8 mouse cellular contexts compared by ENCODE assay signal in the genomic region with DNA sequence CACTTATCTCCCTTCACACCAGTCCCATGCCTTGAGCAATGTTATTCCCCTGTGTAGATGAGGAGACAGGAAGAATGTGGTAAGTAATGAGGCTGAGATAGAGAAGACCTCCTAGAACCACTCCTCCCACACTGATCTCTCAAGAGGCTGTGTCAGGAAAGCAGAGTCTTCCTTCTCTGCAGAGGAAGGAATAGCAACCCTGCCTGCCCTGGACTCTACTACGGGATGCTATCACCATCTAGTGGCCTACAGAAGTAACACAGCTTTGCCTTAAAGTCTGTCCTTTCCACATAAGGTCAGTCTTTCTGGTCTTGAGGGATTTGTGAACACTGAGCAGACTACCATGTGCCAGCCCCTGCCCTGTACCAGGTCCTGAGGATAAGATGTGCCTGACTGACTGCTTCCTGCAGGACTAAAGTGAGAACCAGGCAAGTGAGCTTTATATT. TPM values are rescaled to one million over a fixed set of nuclear protein-coding genes. Genes with fewer than 3 reads are reported as not detected.
DNase-seq lines count a peak whose midpoint lies in the region; ATAC-seq lines count a peak whose summit lies in the region.

No protein-coding gene starts in this region.

- H3K27me3 ChIP-seq in embryonic facial prominence, embryonic 13.5 days = no peaks in the 10 kb centered on the region
- H3K27me3 ChIP-seq in limb, embryonic 12.5 days = peaks cover 12% of the 10 kb centered on the region
- H3K27me3 ChIP-seq in midbrain, embryonic 13.5 days = no peaks in the 10 kb centered on the region

- no peak overlapping the region for H3K4me2 ChIP-seq in embryonic facial prominence, embryonic 13.5 days
- no peak overlapping the region for H3K4me2 ChIP-seq in limb, embryonic 12.5 days
- H3K4me2 ChIP-seq in midbrain, embryonic 13.5 days (replicated peaks) = no peak overlapping the region

- no peak overlapping the region for H3K4me3 ChIP-seq in embryonic facial prominence, embryonic 13.5 days
- no peak overlapping the region for H3K4me3 ChIP-seq in limb, embryonic 12.5 days (replicated peaks)
- H3K4me3 ChIP-seq in midbrain, embryonic 13.5 days (replicated peaks) = no peak overlapping the region

- DNase-seq in B cell, adult 2 months = peak; percentile 61 to 68
- DNase-seq in adrenal gland, postnatal 25 days = peak; percentile 21
- peak; percentile 51 to 68 for DNase-seq in heart, adult 9 months (ENCODE audit: low spot score in 2 of 2)
- peak; percentile 34 to 60 for DNase-seq in kidney, adult 8-10 months
- peak; percentile 74 for DNase-seq in skeletal muscle tissue, adult 2 months (ENCODE audit: low read depth, low spot score)

- 3% methylated on average over 1 of the region's 1 CpGs for WGBS in embryonic facial prominence, embryonic 13.5 days
- 4% methylated on average over 1 of the region's 1 CpGs for WGBS in limb, embryonic 12.5 days
- WGBS in midbrain, embryonic 13.5 days = 4% methylated on average over 1 of the region's 1 CpGs

- H3K9me3 ChIP-seq in embryonic facial prominence, embryonic 13.5 days = no peaks in the 10 kb centered on the region
- H3K9me3 ChIP-seq in limb, embryonic 12.5 days = no peaks in the 10 kb centered on the region
- no peaks in the 10 kb centered on the region for H3K9me3 ChIP-seq in midbrain, embryonic 13.5 days

- H3K9ac ChIP-seq in embryonic facial prominence, embryonic 13.5 days = no peak overlapping the region
- H3K9ac ChIP-seq in limb, embryonic 12.5 days (replicated peaks) = no peak overlapping the region
- no peak overlapping the region for H3K9ac ChIP-seq in midbrain, embryonic 13.5 days (replicated peaks)

- peak; percentile 40; the same call in 1 of the 2 replicates for ATAC-seq in embryonic facial prominence, embryonic 13.5 days (ENCODE audit: insufficient number of reproducible peaks, insufficient read depth, low FRiP score, low TSS enrichment, low read depth)
- peak; percentile 64; the same call in 1 of the 2 replicates for ATAC-seq in limb, embryonic 12.5 days (ENCODE audit: insufficient number of reproducible peaks, insufficient read depth, low FRiP score, low TSS enrichment, low read depth)
- peak; percentile 91 for ATAC-seq in midbrain, embryonic 13.5 days

- H3K4me1 ChIP-seq in embryonic facial prominence, embryonic 13.5 days = peaks cover 11% of the 10 kb centered on the region; the same call in 1 of the 2 replicates
- H3K4me1 ChIP-seq in limb, embryonic 12.5 days (replicated peaks) = peaks cover 7% of the 10 kb centered on the region; the same call in 1 of the 2 replicates
- H3K4me1 ChIP-seq in midbrain, embryonic 13.5 days (replicated peaks) = peaks cover 5% of the 10 kb centered on the region; the same call in 1 of the 2 replicates

- H3K27ac ChIP-seq in embryonic facial prominence, embryonic 13.5 days = no peak overlapping the region
- H3K27ac ChIP-seq in limb, embryonic 12.5 days = no peak overlapping the region
- no peak overlapping the region for H3K27ac ChIP-seq in midbrain, embryonic 13.5 days

- H3K36me3 ChIP-seq in embryonic facial prominence, embryonic 13.5 days = peaks cover 9% of the 10 kb centered on the region; the same call in 1 of the 2 replicates
- H3K36me3 ChIP-seq in limb, embryonic 12.5 days = peaks cover 3% of the 10 kb centered on the region
- H3K36me3 ChIP-seq in midbrain, embryonic 13.5 days = 0 out of 2 replicates have a peak, but pooled peaks cover 3% of the 10 kb centered on the region

RNA-seq across cellular contexts. Expression of a gene that starts 21.9 kb away (rescaled TPM):
- 4.5 and 4.7 TPM in 2 replicates for total RNA-seq in adrenal gland, postnatal 25 days (2021)
- 14.9 and 17.4 TPM in 2 replicates for polyA plus RNA-seq in embryonic facial prominence, embryonic 13.5 days (2015; fragmentation: Nextera tagmentation; extraction: Ambion mirVana)
- polyA plus RNA-seq in limb, embryonic 12.5 days (2016; fragmentation: Nextera tagmentation; extraction: Ambion mirVana) = 12.5 and 12.6 TPM in 2 replicates
- polyA plus RNA-seq in midbrain, embryonic 13.5 days (2015; fragmentation: Nextera tagmentation; extraction: Ambion mirVana) = 11.4 and 12.7 TPM in 2 replicates

RNA-seq across cellular contexts. Expression of a gene that starts 25.6 kb away (rescaled TPM):
- 49.1 and 58.6 TPM in 2 replicates for total RNA-seq in adrenal gland, postnatal 25 days (2021)
- 2.0 and 2.3 TPM in 2 replicates for polyA plus RNA-seq in embryonic facial prominence, embryonic 13.5 days (2015; fragmentation: Nextera tagmentation; extraction: Ambion mirVana)
- polyA plus RNA-seq in limb, embryonic 12.5 days (2016; fragmentation: Nextera tagmentation; extraction: Ambion mirVana) = 1.1 and 2.1 TPM in 2 replicates
- polyA plus RNA-seq in midbrain, embryonic 13.5 days (2015; fragmentation: Nextera tagmentation; extraction: Ambion mirVana) = 0.72 and 0.96 TPM in 2 replicates

Comparison
In these comparisons a context has a peak if more than half of its experiments do, and no peak if none do; other contexts are left out.
1. DNase-seq: peak in every context shown above with its lines; median percentile 74 in skeletal muscle tissue, adult 2 months; 64 in B cell, adult 2 months; 60 in heart, adult 9 months; 47 in kidney, adult 8-10 months; 21 in adrenal gland, postnatal 25 days.
2. ATAC-seq: peak in every context shown above with its lines; median percentile 91 in midbrain, embryonic 13.5 days; 64 in limb, embryonic 12.5 days; 40 in embryonic facial prominence, embryonic 13.5 days.